Mouse (Mus musculus) kidney, postnatal 14 days (tissue): ENCODE measurements at regions not wholly inside any gene's neighbourhood (a gene's known extent, or its start where the extent isn't known, plus 50 kb on each side); places are given as distances from the start of the nearest gene placed in this dataset.
A peak's percentile ranks its signal among the peaks of the same experiment; 100 is the strongest.
"Not testable (repeated sequence)": the region's sequence is repeated elsewhere in the genome, so short reads cannot be mapped to it uniquely, and the experiment has no call there.

Experiments
- DNase-seq: peaks from one replicate; pipeline ENCODE4 v3.0.0; 2022; ENCODE audit warnings: mixed read lengths

DNA sequence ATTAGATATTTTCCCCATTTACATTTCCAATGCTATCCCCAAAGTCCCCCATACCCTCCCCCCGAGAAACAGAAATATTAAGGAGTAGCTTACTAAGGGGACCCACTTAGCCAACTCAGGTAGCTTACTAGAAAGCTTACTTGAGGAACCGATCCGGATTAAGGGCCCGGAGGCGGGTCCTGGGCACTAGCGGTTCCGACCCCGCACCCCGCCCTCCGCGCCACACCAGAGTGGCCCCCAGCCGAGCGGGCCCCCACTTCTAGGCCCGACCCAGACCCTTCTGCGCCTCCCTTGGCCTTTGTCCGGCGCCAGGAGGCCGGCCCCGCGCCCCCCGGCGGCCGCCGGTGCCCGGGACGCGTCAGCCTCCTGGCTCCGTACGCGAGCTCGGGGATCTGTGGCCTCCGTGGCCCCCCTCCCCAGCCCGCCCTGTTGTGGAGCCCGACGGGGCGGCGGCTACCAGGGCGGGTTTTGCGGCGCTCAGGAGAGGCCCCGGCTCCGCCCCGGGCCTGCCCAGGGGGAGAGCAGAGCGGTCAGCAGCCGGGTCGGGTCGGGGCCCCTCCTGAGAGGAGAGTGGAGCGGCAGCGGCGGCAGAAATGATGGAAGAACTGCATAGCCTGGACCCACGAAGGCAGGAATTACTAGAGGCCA lies 106.5 kb downstream of the Zfp600 start:
- peak; percentile 7 for DNase-seq

- not testable (repeated sequence) for DNase-seq
Observed at GRCm38 (mm10) chr4:146263790-146264189, 107.2 kb downstream of the Zfp600 start.

DNA sequence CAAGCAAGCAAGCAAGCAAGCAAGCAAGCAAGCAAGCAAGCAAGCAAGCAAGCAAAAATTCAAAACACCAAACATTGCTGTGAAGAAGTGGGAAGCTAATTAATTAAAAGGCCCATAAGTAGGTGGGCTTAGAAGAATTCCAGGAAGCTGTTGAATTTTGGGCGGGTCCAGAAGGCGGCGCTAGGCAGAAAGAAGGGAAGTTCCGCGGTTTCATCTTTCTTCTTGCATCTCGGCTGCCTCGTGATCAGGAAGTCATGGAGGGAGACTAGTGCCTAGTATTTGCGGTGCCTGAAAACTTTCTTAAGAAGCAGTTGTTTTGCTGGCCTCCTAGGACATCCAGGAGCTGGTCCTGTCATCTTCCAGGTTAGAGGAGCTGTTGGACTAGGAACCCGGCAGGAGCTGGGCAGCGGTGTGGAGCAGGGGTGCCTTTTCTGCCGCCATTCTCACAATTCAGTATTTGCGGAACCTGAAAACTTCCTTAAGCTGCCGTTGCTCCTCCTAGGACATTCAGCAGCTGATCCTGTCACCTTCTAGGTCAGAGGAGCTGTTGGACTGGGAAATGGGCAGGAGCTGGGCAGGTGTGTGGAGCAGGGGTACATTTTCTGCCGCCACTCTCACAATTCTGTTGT lies 113.6 kb downstream of the Zfp600 start:
- DNase-seq = not testable (repeated sequence)
